Mouse (Mus musculus) small intestine, adult 2 months (tissue): ENCODE data around the gene Myom1.

Source experiments
- CTCF ChIP-seq: fragments of 200-500 bp; IDR thresholded peaks from 2 replicates; pipeline ENCODE4 v1.5.1; 2012; ENCODE audit warnings: low read depth, mild to moderate bottlenecking, control low read depth, inconsistent platforms, low read length, moderate library complexity, mixed read lengths; ENCODE audit not compliant: insufficient replicate concordance, insufficient read length; ENCODE audit errors: extremely low read depth
- POLR2A ChIP-seq: fragments of 200-500 bp; IDR thresholded peaks from 2 replicates; pipeline ENCODE4 v1.6.1; 2012; ENCODE audit warnings: low read depth, mild to moderate bottlenecking, control low read depth, inconsistent platforms, low read length, moderate library complexity

DNA sequence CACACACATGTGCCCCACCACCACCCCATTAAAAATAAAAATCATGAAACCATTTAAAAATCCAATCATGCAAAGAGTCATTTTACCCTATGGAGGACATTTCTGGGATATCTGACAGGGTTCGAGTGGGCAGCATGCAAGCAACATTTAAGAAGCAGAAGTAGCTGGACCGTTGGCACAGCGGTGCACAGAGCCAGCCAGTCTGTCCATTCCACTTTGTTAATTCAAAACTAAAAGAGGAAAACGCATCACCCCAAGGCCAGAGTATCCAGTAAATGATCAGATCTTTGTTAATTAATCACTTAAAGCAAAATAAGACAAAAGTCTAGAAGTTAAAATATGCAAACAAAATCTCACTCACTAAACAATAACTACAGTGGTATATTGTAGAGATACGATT, 133.4 kb downstream of the Myom1 start:
- no peak for TF ChIP-seq POLR2A
- TF ChIP-seq CTCF, result no peak
